Mouse (Mus musculus) hindbrain, embryonic 13.5 days (tissue): Measurements from ENCODE around the gene Ppp4r3b. TPM values are rescaled to one million over a fixed set of nuclear protein-coding genes. Genes with fewer than 3 reads are reported as not detected.

Experiments used
- ATAC-seq: fragments of 200-750 bp; cut with Nextera tagmentation; 2 replicates; pipeline ENCODE4 v1.8.0; 2017; ENCODE audit warnings: moderate TSS enrichment; ENCODE audit not compliant: low FRiP score
- H3K27ac ChIP-seq: fragments of 300-500 bp; sonication (generic); 2 replicates; pipeline ENCODE4 v1.5.1; 2015; ENCODE audit warnings: inconsistent platforms, mild to moderate bottlenecking, moderate library complexity
- H3K27me3 ChIP-seq: fragments of 300-500 bp; sonication (generic); 2 replicates; pipeline ENCODE4 v1.6.1; 2015; ENCODE audit warnings: mild to moderate bottlenecking, inconsistent platforms
- H3K36me3 ChIP-seq: fragments of 300-500 bp; sonication (generic); 2 replicates; pipeline ENCODE4 v1.6.1; 2015; ENCODE audit warnings: mild to moderate bottlenecking, inconsistent platforms
- H3K4me1 ChIP-seq: fragments of 300-500 bp; sonication (generic); replicated peaks from 2 replicates; pipeline ENCODE4 v1.6.1; 2015; ENCODE audit warnings: inconsistent platforms
- H3K4me2 ChIP-seq: fragments of 300-500 bp; sonication (generic); 2 replicates; pipeline ENCODE4 v1.6.1; 2015; ENCODE audit warnings: inconsistent platforms, mild to moderate bottlenecking, moderate library complexity
- H3K4me3 ChIP-seq: fragments of 300-500 bp; sonication (generic); 2 replicates; pipeline ENCODE4 v1.5.1; 2015; ENCODE audit warnings: mild to moderate bottlenecking, inconsistent platforms
- H3K9ac ChIP-seq: fragments of 300-500 bp; sonication (generic); 2 replicates; pipeline ENCODE4 v1.6.1; 2015; ENCODE audit warnings: mild to moderate bottlenecking, inconsistent platforms
- H3K9me3 ChIP-seq: fragments of 300-500 bp; sonication (generic); 2 replicates; pipeline ENCODE4 v1.6.1; 2016; ENCODE audit warnings: inconsistent platforms
- WGBS: fragments of 180-500 bp; shearing (Covaris S2); methylation state at CpG from one replicate; pipeline ENCODE4 v1.1.7; 2015; 5-methylcytosine and 5-hydroxymethylcytosine counted together
- polyA plus RNA-seq: library from polyadenylated mRNA; unstranded; fragments of >200 nt; fragmentation: Nextera tagmentation; extraction: Ambion mirVana; gene quantifications from 2 replicates; pipeline ENCODE4 v1.2.1, GENCODE M21; 2015

The Ppp4r3b gene
- polyA plus RNA-seq, 1 experiment from 2014 or later: 85.8 TPM

DNA sequence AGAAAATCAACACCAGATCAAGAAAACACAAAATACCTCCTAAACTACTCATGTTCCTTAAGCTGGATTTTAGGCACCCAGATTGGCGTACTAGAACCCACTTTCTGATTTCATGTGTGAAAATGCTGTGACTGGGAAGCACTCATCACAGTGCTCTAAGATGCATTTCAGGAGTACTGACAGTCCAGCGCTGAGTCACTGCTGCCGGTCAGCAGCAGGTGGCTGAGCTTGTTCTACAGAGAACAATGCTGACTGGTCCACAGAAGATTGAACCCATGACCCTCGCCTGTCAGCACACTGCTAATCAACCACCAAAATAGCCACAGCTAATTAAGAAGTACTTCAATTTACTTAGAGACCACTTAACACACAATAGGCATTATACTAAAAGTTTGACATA, 69.3 kb downstream of the Ppp4r3b start:
- Histone ChIP-seq H3K27me3 (no peaks in the 10 kb centered on the region), H3K9ac (no peak overlapping the region), H3K36me3 (peaks cover 27% of the 10 kb centered on the region), H3K4me1 (peaks cover 23% of the 10 kb centered on the region), H3K27ac (no peak overlapping the region), H3K4me2 (no peak overlapping the region), H3K4me3 (no peak overlapping the region), H3K9me3 (no peaks in the 10 kb centered on the region)
- WGBS: 65% methylated on average over 4 of the region's 4 CpGs
- no peak for ATAC-seq

DNA sequence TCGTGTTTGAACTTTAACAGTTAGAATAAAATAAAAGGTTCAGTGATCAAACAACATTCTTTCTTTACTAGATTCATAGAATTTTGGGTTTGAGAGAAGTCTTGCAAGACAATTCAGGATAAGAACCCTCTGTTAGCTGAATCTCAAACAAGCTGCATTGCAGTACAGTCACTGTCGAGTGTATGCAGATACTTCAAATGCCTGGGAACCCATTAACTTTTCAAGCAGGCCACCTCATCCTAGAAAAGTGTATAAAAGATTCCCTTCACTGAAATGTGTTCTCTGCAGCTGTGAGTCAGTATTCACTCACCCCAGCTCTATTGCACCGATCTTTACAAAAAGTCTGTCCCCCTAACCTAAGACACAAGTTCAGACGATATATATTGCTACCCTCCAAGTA, 73.3 kb downstream of the Ppp4r3b start:
- 70% methylated on average over 4 of the region's 4 CpGs for WGBS
- no peak for ATAC-seq
- H3K9ac ChIP-seq: peak overlapping the region; percentile 82
- peak overlapping the region; percentile 83 for H3K4me3 ChIP-seq
- H3K36me3 ChIP-seq: peaks cover 24% of the 10 kb centered on the region
- H3K4me2 ChIP-seq: peak overlapping the region; percentile 66
- H3K4me1 ChIP-seq: peaks cover 23% of the 10 kb centered on the region
- no peaks in the 10 kb centered on the region for H3K9me3 ChIP-seq
- H3K27me3 ChIP-seq: no peaks in the 10 kb centered on the region
- H3K27ac ChIP-seq: no peak overlapping the region

DNA sequence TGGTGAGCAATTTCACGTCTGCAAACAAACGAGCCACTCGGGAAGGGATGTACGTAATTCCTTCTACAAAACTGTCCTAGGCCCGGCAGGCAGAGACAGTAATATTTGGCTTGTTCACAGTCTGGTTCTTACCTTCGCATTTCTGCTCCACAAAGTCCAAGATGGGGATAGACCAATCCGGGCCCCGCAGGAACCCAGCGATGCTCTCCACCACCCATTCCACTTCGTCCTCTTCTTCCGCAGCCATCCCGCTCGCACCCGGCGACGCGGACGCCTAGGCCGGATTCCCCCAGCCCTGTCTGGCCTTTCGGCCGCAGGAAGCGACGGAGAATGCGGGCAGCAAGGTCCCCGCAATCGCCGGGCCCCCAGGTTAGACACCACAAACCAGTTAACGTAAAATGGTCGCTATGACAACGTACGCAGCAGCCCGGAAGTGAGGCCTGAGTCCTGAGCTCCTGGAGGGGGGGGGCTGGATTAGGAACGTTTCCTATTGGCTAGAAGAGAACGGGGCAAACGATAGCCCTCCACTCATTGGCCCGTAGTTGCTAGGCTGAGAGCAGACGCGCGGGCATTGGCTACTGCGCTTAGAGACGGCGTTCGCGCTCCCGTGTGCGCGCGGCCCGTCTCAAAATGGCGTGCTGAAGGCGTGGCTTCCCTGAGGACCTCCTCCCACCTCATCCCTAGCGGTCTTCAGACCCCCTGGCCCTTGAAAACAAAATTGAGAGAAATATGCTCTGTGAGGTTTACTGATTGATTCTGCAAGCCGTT, 74.4 kb downstream of the Ppp4r3b start, which contains the start of gene Cfap36:
Gene Cfap36 (minus strand): TSS at position 527 of the 768 bp plus-strand sequence.
- Histone ChIP-seq H3K4me2 (peak within 1 kb of the TSS; percentile 66), H3K4me3 (peak within 1 kb of the TSS; percentile 83), H3K27me3 (no peaks in the 10 kb centered on the region), H3K9me3 (no peaks in the 10 kb centered on the region), H3K4me1 (peaks cover 23% of the 10 kb centered on the region), H3K36me3 (peaks cover 18% of the 10 kb centered on the region), H3K27ac (peak within 1 kb of the TSS; percentile 90), H3K9ac (peak within 1 kb of the TSS; percentile 82)
- WGBS: under 1% methylated on average over 53 of the region's 53 CpGs
- ATAC-seq: peak; percentile 100

DNA sequence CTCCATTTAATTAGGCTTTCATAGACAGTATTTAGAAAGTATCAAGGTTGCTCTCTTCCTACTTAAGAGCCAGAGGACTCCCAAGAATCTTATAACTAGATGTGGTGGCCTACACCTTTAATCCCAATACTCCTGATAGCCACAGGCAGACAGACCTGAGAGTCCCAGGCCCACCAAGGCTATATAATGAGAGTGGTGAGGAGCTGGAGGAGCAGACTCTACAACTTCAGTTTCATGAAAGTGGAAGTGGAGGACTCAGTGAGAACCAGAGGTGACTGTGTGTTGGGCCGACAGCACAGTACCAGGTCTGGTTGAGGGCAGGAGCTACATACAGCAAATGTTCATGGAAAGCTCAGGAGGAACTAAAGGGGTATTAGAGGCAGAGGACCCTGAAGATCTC, 75.0 kb downstream of the Ppp4r3b start:
- H3K27ac ChIP-seq: 0 out of 2 replicates have a peak overlapping the region, but pooled peaks have one; percentile 50
- peak; percentile 32 for ATAC-seq
- 100% methylated on average over 1 of the region's 1 CpGs for WGBS

DNA sequence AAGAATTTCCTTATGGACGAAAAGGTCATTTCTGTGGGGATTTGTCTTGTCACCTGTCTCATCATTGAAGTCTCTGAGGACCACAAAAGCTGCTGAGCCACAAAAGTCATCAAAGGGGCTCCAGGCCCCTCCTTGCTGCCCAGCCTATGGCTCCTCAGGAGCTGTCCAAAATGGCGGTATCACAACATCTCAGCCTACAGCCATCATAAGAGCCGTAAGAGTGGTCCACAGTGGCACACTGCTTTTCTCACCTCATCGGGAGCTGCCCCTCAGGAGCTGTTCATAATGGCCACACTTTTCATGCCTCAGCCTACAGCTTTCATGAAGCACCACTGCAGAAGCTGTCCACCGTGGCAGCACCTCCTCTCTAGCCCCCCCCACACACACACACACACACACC, 75.7 kb downstream of the Ppp4r3b start:
- H3K27me3 ChIP-seq: no peaks in the 10 kb centered on the region
- no peak overlapping the region for H3K4me3 ChIP-seq
- H3K4me1 ChIP-seq: peaks cover 23% of the 10 kb centered on the region
- no peaks in the 10 kb centered on the region for H3K9me3 ChIP-seq
- no peak overlapping the region for H3K27ac ChIP-seq
- H3K4me2 ChIP-seq: no peak overlapping the region
- 98% methylated on average over 5 of the region's 5 CpGs for WGBS
- H3K36me3 ChIP-seq: peaks cover 5% of the 10 kb centered on the region; the same call in 1 of the 2 replicates
- H3K9ac ChIP-seq: no peak overlapping the region
- no peak for ATAC-seq

More for the DNA sequence above, 75.0 kb downstream of the Ppp4r3b start:
- Histone ChIP-seq H3K4me3 (peak overlapping the region; percentile 83), H3K4me1 (peaks cover 23% of the 10 kb centered on the region), H3K4me2 (peak overlapping the region; percentile 46), H3K27me3 (no peaks in the 10 kb centered on the region), H3K9ac (no peak overlapping the region), H3K36me3 (peaks cover 12% of the 10 kb centered on the region; the same call in 1 of the 2 replicates), H3K9me3 (no peaks in the 10 kb centered on the region)

DNA sequence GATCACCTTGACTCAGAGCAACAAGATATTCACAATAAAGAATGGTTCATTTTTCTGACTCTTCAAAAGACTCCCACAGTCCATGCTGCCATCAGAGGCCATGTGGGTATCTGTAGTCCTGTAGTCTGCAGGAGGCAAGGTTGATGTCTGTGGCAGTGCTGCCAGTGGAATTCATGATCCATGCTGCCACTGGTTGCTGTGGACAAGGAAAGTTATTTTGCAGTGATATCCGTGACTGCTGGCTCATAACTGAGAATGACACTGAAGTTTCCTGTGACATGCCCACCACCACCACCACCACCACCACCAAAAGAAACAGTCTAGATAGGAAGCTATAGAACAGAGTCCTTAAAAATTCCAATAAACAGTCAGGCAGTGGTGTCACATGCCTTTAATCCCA, 82.0 kb downstream of the Ppp4r3b start:
- no peak for ATAC-seq
- H3K27me3 ChIP-seq: no peaks in the 10 kb centered on the region
- no peak overlapping the region for H3K4me2 ChIP-seq
- H3K9ac ChIP-seq: no peak overlapping the region
- no peak overlapping the region for H3K27ac ChIP-seq
- no peaks in the 10 kb centered on the region for H3K36me3 ChIP-seq
- H3K4me3 ChIP-seq: no peak overlapping the region
- no peaks in the 10 kb centered on the region for H3K4me1 ChIP-seq
- no peaks in the 10 kb centered on the region; the same call in 1 of the 2 replicates for H3K9me3 ChIP-seq
- WGBS: 81% methylated on average over 1 of the region's 1 CpGs

DNA sequence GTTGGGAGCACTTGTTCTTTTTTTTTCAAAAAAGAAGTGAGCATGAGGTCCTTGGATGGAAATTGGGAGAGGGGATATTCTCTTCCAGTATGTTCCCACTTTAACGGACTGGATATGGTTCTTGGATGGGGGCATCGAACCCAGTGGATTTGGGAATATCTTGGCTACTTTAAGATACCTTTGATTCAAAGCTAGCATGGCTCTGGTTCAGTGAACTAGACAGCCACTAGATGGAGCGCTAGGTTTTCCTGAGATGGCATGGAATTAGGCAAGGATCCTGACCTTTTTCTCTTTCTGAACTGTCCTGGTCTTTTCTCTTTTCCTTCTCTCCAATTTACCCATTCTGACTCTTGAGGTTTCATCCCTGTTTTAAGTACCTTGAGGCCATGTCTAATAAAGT, 95.1 kb downstream of the Ppp4r3b start:
- no peak overlapping the region for H3K4me3 ChIP-seq
- no peak overlapping the region for H3K4me2 ChIP-seq
- WGBS: 37% methylated on average over 3 of the region's 3 CpGs
- H3K4me1 ChIP-seq: no peaks in the 10 kb centered on the region
- H3K27ac ChIP-seq: no peak overlapping the region
- ATAC-seq: no peak
- H3K9me3 ChIP-seq: no peaks in the 10 kb centered on the region; the same call in 1 of the 2 replicates
- H3K36me3 ChIP-seq: no peaks in the 10 kb centered on the region
- H3K27me3 ChIP-seq: no peaks in the 10 kb centered on the region
- H3K9ac ChIP-seq: no peak overlapping the region

Other genes with a start within 250 kb of the Ppp4r3b start
- gene Pnpt1, start 42.1 kb upstream of the Ppp4r3b start, polyA plus RNA-seq: 25.1 and 27.7 TPM in 2 replicates
- 126 and 127 TPM in 2 replicates for gene Cfap36, start 74.5 kb downstream of the Ppp4r3b start, polyA plus RNA-seq
- gene Ccdc88a, start 200.8 kb downstream of the Ppp4r3b start, polyA plus RNA-seq: 72.7 and 77.0 TPM in 2 replicates